Mouse (Mus musculus) heart, postnatal 0 days (tissue): ENCODE measurements at regions not wholly inside any gene's neighbourhood (a gene's known extent, or its start where the extent isn't known, plus 50 kb on each side); places are given as distances from the start of the nearest gene placed in this dataset.

Experiments
- ATAC-seq: fragments of 200-750 bp; cut with Nextera tagmentation; 2 replicates; pipeline ENCODE4 v1.8.0; 2017; ENCODE audit warnings: low read depth, moderate number of reproducible peaks, moderate library complexity; ENCODE audit not compliant: insufficient read depth
- DNase-seq: peaks from one replicate; pipeline ENCODE4 v3.0.0-alpha.2; 2016; ENCODE audit warnings: low spot score
- H3K27ac ChIP-seq: fragments of 300-500 bp; sonication (generic); 2 replicates; pipeline ENCODE4 v1.5.1; 2014; ENCODE audit warnings: low read depth, mild to moderate bottlenecking
- H3K27me3 ChIP-seq: fragments of 300-500 bp; sonication (generic); 2 replicates; pipeline ENCODE4 v1.6.1; 2014; ENCODE audit warnings: low read length, mixed read lengths; ENCODE audit not compliant: control insufficient read depth, insufficient read depth
- H3K36me3 ChIP-seq: fragments of 300-500 bp; sonication (generic); replicated peaks from 2 replicates; pipeline ENCODE4 v1.6.1; 2014; ENCODE audit warnings: low read length, mixed read lengths; ENCODE audit not compliant: control insufficient read depth, insufficient read depth
- H3K4me1 ChIP-seq: fragments of 300-500 bp; sonication (generic); 2 replicates; pipeline ENCODE4 v1.6.1; 2014; ENCODE audit warnings: antibody characterized with exemption; ENCODE audit not compliant: control insufficient read depth, insufficient read depth
- H3K4me2 ChIP-seq: fragments of 300-500 bp; sonication (generic); 2 replicates; pipeline ENCODE4 v1.6.1; 2014; ENCODE audit warnings: low read depth, mild to moderate bottlenecking, low read length, moderate library complexity
- H3K4me3 ChIP-seq: fragments of 300-500 bp; sonication (generic); 2 replicates; pipeline ENCODE4 v1.5.1; 2014; ENCODE audit warnings: low read depth, low read length
- H3K9ac ChIP-seq: fragments of 300-500 bp; sonication (generic); replicated peaks from 2 replicates; pipeline ENCODE4 v1.6.1; 2014; ENCODE audit warnings: low read depth, low read length, mixed read lengths
- H3K9me3 ChIP-seq: fragments of 300-500 bp; sonication (generic); replicated peaks from 2 replicates; pipeline ENCODE4 v1.6.1; 2016; ENCODE audit warnings: low read length; ENCODE audit not compliant: control insufficient read depth
- CTCF ChIP-seq: IDR thresholded peaks from 2 replicates; pipeline ENCODE4 v1.5.1; 2016; ENCODE audit warnings: antibody characterized with exemption, control low read depth, low read depth
- EP300 ChIP-seq: IDR thresholded peaks from 2 replicates; pipeline ENCODE4 v1.6.1; 2016; ENCODE audit warnings: antibody characterized with exemption, low read depth
- WGBS: fragments of 180-500 bp; shearing (Covaris S2); extraction: QIAGEN DNeasy Blood & Tissue Kit; methylation state at CpG from one replicate; pipeline ENCODE4 v1.1.7; 2014; 5-methylcytosine and 5-hydroxymethylcytosine counted together

- WGBS: 67% methylated on average over 5 of the region's 5 CpGs
- H3K9ac ChIP-seq: no peak overlapping the region
- no peak for ATAC-seq
Measured at GRCm38 (mm10) chr19:44626261-44626660, 63.6 kb downstream of the Hif1an start.

GRCm38 (mm10) chr19:44629705-44630104 lies 67.1 kb downstream of the Hif1an start:
- Histone ChIP-seq H3K9me3 (no peaks in the 10 kb centered on the region), H3K4me1 (no peaks in the 10 kb centered on the region), H3K9ac (no peak overlapping the region), H3K4me2 (no peak overlapping the region), H3K4me3 (no peak overlapping the region), H3K36me3 (no peaks in the 10 kb centered on the region), H3K27me3 (0 out of 2 replicates have a peak, but pooled peaks cover 6% of the 10 kb centered on the region), H3K27ac (no peak overlapping the region)
- ATAC-seq: no peak
- 64% methylated on average over 7 of the region's 7 CpGs for WGBS
- peak; percentile 11 for TF ChIP-seq CTCF
- no peak for TF ChIP-seq EP300
- no peak for DNase-seq

More at GRCm38 (mm10) chr19:44626261-44626660, 63.6 kb downstream of the Hif1an start:
- no peak overlapping the region for H3K4me2 ChIP-seq
- H3K4me3 ChIP-seq: no peak overlapping the region
- no peaks in the 10 kb centered on the region for H3K27me3 ChIP-seq
- H3K4me1 ChIP-seq: no peaks in the 10 kb centered on the region
- H3K9me3 ChIP-seq: no peaks in the 10 kb centered on the region
- H3K27ac ChIP-seq: no peak overlapping the region
- H3K36me3 ChIP-seq: no peaks in the 10 kb centered on the region
- no peak for TF ChIP-seq CTCF
- no peak for TF ChIP-seq EP300
- DNase-seq: no peak

- TF ChIP-seq CTCF (no peak), EP300 (no peak)
- ATAC-seq (no peak), DNase-seq (no peak)
- no peaks in the 10 kb centered on the region for H3K4me1 ChIP-seq
- H3K9me3 ChIP-seq: no peaks in the 10 kb centered on the region
- no peak overlapping the region for H3K9ac ChIP-seq
- 0 out of 2 replicates have a peak, but pooled peaks cover 6% of the 10 kb centered on the region for H3K27me3 ChIP-seq
- H3K4me2 ChIP-seq: no peak overlapping the region
- H3K27ac ChIP-seq: no peak overlapping the region
- H3K36me3 ChIP-seq: no peaks in the 10 kb centered on the region
- no peak overlapping the region for H3K4me3 ChIP-seq
- whole genome bisulfite sequencing: 66% methylated on average over 19 of the region's 19 CpGs
Measured at GRCm38 (mm10) chr19:44631356-44632007, 68.8 kb downstream of the Hif1an start.

GRCm38 (mm10) chr19:44637145-44637719 lies 74.6 kb downstream of the Hif1an start:
- 65% methylated on average over 9 of the region's 9 CpGs for WGBS
- H3K9ac ChIP-seq: no peak overlapping the region
- H3K4me2 ChIP-seq: no peak overlapping the region
- TF ChIP-seq CTCF (no peak), EP300 (no peak)
- no peaks in the 10 kb centered on the region for H3K36me3 ChIP-seq
- no peak overlapping the region for H3K4me3 ChIP-seq
- ATAC-seq (no peak), DNase-seq (no peak)
- H3K27me3 ChIP-seq: peaks cover 53% of the 10 kb centered on the region
- no peak overlapping the region for H3K27ac ChIP-seq
- no peaks in the 10 kb centered on the region for H3K4me1 ChIP-seq
- H3K9me3 ChIP-seq: no peaks in the 10 kb centered on the region

- 0 out of 2 replicates have a peak overlapping the region, but pooled peaks have one; percentile 11 for H3K4me2 ChIP-seq
- H3K9me3 ChIP-seq: no peaks in the 10 kb centered on the region
- ATAC-seq: no peak
Measured at GRCm38 (mm10) chr19:44640021-44640420, 77.4 kb downstream of the Hif1an start.

More at GRCm38 (mm10) chr19:44640021-44640420, 77.4 kb downstream of the Hif1an start:
- Histone ChIP-seq H3K4me1 (no peaks in the 10 kb centered on the region), H3K27ac (no peak overlapping the region), H3K4me3 (0 out of 2 replicates have a peak overlapping the region, but pooled peaks have one; percentile 12), H3K36me3 (no peaks in the 10 kb centered on the region), H3K27me3 (peaks cover 57% of the 10 kb centered on the region), H3K9ac (no peak overlapping the region)
- TF ChIP-seq CTCF (no peak), EP300 (no peak)
- WGBS: 2% methylated on average over 26 of the region's 26 CpGs
- no peak for DNase-seq
